15 mouse cellular contexts compared by ENCODE assay signal in genomic region chr14:73588080-73588479, GRCm38 (mm10). TPM values are rescaled to one million over a fixed set of nuclear protein-coding genes. Genes with fewer than 3 reads are reported as not detected.
DNase-seq lines count a peak whose midpoint lies in the region; ATAC-seq and TF ChIP-seq lines count a peak whose summit lies in the region.
"Had no signal": no experiment of that assay in that cellular context is flagged by ENCODE, and none has a peak within 500 bp of the region (broad histone marks: within the 10 kb centered on the region; RNA-seq: fewer than 3 reads in every experiment).

No protein-coding gene starts in this region.

- H3K9me3 ChIP-seq in lung, postnatal 0 days (ENCODE audit: low read length), result no peaks in the 10 kb centered on the region
- H3K9me3 ChIP-seq: heart, embryonic 13.5 days; hindbrain, embryonic 15.5 days; liver, embryonic 15.5 days had no signal

- no peak for DNase-seq in heart, adult 2 months
- no peak for DNase-seq in heart, adult 11 months
- no peak for DNase-seq in lung, postnatal 0 days (ENCODE audit: low spot score)
- DNase-seq in lung, postnatal 10 days, result no peak
- peak; percentile 22 for DNase-seq in thymus, postnatal 14 days
- DNase-seq in ovary, postnatal 10 days (ENCODE audit: low spot score), result no peak
- DNase-seq in T-cell, adult 2 months (ENCODE audit: low spot score), result no peak
- DNase-seq: adrenal gland, postnatal 10 days; cerebellum, adult 9-10 months; layer of hippocampus, adult 9-11 months; midbrain, embryonic 14.5 days had no signal

- 84% methylated on average over 1 of the region's 1 CpGs for WGBS in heart, adult 2 months
- WGBS in lung, postnatal 0 days, result 89% methylated on average over 1 of the region's 1 CpGs
- WGBS in bone marrow, adult 2 months, result 76% methylated on average over 1 of the region's 1 CpGs

- intact Hi-C loops in heart, adult 2 months (cut with DNase I), result no loop called here

- no peak overlapping the region for H3K4me2 ChIP-seq in lung, postnatal 0 days (replicated peaks; ENCODE audit: low read depth, low read length)
- H3K4me2 ChIP-seq: heart, embryonic 13.5 days; hindbrain, embryonic 15.5 days; liver, embryonic 15.5 days had no signal

- no peak overlapping the region for H3K4me3 ChIP-seq in heart, adult 2 months
- H3K4me3 ChIP-seq in lung, postnatal 0 days (ENCODE audit: low read depth, low read length), result no peak overlapping the region
- no peak overlapping the region for H3K4me3 ChIP-seq in bone marrow, adult 2 months (replicated peaks; ENCODE audit: control insufficient read depth, low read depth, low read length)
- H3K4me3 ChIP-seq: heart, embryonic 13.5 days; hindbrain, embryonic 15.5 days; liver, embryonic 15.5 days had no signal

- peaks cover 2% of the 10 kb centered on the region for H3K79me2 ChIP-seq in heart, adult 2 months (replicated peaks; ENCODE audit: control insufficient read depth, insufficient read depth, low read length)

- peaks cover 4% of the 10 kb centered on the region for H3K36me3 ChIP-seq in heart, adult 2 months (ENCODE audit: control insufficient read depth, insufficient read depth, low read length)
- H3K36me3 ChIP-seq in lung, postnatal 0 days (ENCODE audit: insufficient read depth, low read length), result peaks cover 15% of the 10 kb centered on the region

- H3K27me3 ChIP-seq in heart, adult 2 months (ENCODE audit: control insufficient read depth, insufficient read depth, low read length), result no peaks in the 10 kb centered on the region
- no peaks in the 10 kb centered on the region for H3K27me3 ChIP-seq in lung, postnatal 0 days (replicated peaks; ENCODE audit: insufficient read depth, low read length)
- H3K27me3 ChIP-seq: heart, embryonic 13.5 days; hindbrain, embryonic 15.5 days; liver, embryonic 15.5 days had no signal

- ATAC-seq in lung, postnatal 0 days, result no peak

- TF ChIP-seq CTCF in heart, adult 2 months (IDR thresholded peaks at IDR 0.05), result peak; percentile 59
- TF ChIP-seq CTCF in lung, postnatal 0 days (IDR thresholded peaks at IDR 0.05), result peak; percentile 47
- peak; percentile 42 for TF ChIP-seq CTCF in bone marrow, adult 2 months (IDR thresholded peaks at IDR 0.05; ENCODE audit: control insufficient read depth, insufficient read depth, low read length)

- H3K9ac ChIP-seq in heart, adult 2 months (ENCODE audit: low read depth, low read length), result no peak overlapping the region
- H3K9ac ChIP-seq in lung, postnatal 0 days (replicated peaks; ENCODE audit: low read depth), result no peak overlapping the region
- H3K9ac ChIP-seq: heart, embryonic 13.5 days; hindbrain, embryonic 15.5 days; liver, embryonic 15.5 days had no signal

- no peak overlapping the region for H3K27ac ChIP-seq in heart, adult 2 months
- H3K27ac ChIP-seq in lung, postnatal 0 days (ENCODE audit: low read length), result no peak overlapping the region
- no peak overlapping the region for H3K27ac ChIP-seq in bone marrow, adult 2 months (ENCODE audit: control insufficient read depth, insufficient read depth, low read depth, low read length, poor library complexity)
- H3K27ac ChIP-seq: heart, embryonic 13.5 days; hindbrain, embryonic 15.5 days; liver, embryonic 15.5 days had no signal

- no peak for TF ChIP-seq EP300 in heart, adult 2 months (IDR thresholded peaks at IDR 0.05; ENCODE audit: insufficient read depth, low read depth, low read length)
- TF ChIP-seq EP300 in lung, postnatal 0 days (IDR thresholded peaks at IDR 0.05), result no peak

- no peak for TF ChIP-seq POLR2A in heart, adult 2 months (IDR thresholded peaks at IDR 0.05; ENCODE audit: insufficient read depth, low read depth, low read length)
- TF ChIP-seq POLR2A in bone marrow, adult 2 months (IDR thresholded peaks at IDR 0.05; ENCODE audit: borderline replicate concordance, control insufficient read depth, low read depth, low read length), result no peak

- H3K4me1 ChIP-seq in heart, adult 2 months (ENCODE audit: control insufficient read depth, insufficient read depth, low read length), result no peaks in the 10 kb centered on the region
- H3K4me1 ChIP-seq in lung, postnatal 0 days (ENCODE audit: insufficient read depth, low read depth, low read length), result no peaks in the 10 kb centered on the region
- no peaks in the 10 kb centered on the region for H3K4me1 ChIP-seq in bone marrow, adult 2 months (ENCODE audit: control insufficient read depth, insufficient read depth, low read length)
- H3K4me1 ChIP-seq: heart, embryonic 13.5 days; hindbrain, embryonic 15.5 days; liver, embryonic 15.5 days had no signal

RNA-seq across cellular contexts. Expression of gene Nudt15, which starts 40.0 kb away (rescaled TPM):
- 1 to 10 TPM; 7.3 to 8.6 TPM for total RNA-seq in heart, adult 2 months (2021)
- polyA plus RNA-seq in heart, adult 2 months (2012; rRNA removed), result 3.2 and 5.9 TPM in 2 replicates
- 2.5 and 2.7 TPM in 2 replicates for polyA plus RNA-seq in lung, postnatal 0 days (2015; fragmentation: Nextera tagmentation; extraction: Ambion mirVana)
- 2.4 and 2.6 TPM in 2 replicates for polyA plus RNA-seq in bone marrow, adult 2 months (2011; ENCODE audit: insufficient read depth, insufficient read length, low replicate concordance, missing spikeins)
